Mouse (Mus musculus): ENCODE measurements around the gene Cisd1.
A peak's percentile ranks its signal among the peaks of the same experiment; 100 is the strongest.
"Not testable (repeated sequence)": the region's sequence is repeated elsewhere in the genome, so short reads cannot be mapped to it uniquely, and the experiment has no call there.

Gene Cisd1

DNA sequence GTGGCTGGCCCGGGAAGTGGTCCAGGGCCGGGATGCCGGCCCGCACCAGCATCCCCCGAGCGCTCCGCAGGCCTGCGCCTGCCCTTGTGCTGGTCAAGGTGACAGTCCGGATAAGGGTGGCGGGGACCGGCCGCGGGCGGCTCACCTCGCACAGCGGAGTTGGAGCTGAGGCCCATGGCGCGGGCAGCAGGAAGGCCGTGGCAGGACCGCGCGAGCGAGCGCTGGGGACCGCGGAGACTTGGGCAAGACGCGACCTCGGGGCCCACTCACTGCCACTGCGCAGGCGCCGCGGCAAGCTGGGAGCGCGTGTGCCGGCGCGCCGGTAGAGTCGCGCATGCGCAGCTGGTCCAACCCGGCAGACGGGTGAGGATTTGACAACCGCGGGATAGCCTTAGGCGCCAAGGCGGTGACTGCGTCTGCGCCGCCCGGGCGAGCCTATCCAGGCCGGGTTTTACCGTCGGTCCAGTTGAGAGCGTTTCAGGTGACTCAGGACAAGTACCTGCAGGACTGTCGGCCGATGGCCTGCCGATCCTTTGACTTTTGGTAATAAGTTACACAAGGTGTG is at the start of gene Cisd1:
Cisd1 (minus strand) TSS at position 376 of the 565 bp plus-strand sequence.
- peak; percentile 97 for DNase-seq (ENCODE audit: low read depth, low spot score)

DNA sequence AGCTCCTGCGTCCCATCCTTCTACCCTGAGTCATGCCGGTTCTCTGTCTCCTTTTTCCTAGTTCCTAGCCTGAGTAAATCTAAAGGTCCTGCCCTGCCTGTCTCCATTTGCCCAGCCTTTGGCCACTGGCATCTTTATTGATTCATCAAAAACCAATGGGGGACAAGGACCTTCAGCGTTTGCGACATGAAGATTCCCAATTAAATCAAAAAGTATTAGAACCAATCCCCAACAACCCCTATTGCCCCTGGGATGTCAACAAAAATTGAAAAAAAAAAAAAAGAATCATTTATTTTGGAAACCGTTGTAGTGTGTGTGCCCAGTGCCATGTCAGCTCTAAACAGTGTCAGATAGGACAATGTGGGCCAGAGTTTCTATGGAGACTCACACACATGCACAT is 44.6 kb upstream of the Cisd1 start:
- DNase-seq (ENCODE audit: low read depth, low spot score), result no peak

GRCm38 (mm10) chr10:71384159-71385044 is 39.6 kb upstream of the Cisd1 start:
- DNase-seq (ENCODE audit: low read depth, low spot score), result no peak

DNA sequence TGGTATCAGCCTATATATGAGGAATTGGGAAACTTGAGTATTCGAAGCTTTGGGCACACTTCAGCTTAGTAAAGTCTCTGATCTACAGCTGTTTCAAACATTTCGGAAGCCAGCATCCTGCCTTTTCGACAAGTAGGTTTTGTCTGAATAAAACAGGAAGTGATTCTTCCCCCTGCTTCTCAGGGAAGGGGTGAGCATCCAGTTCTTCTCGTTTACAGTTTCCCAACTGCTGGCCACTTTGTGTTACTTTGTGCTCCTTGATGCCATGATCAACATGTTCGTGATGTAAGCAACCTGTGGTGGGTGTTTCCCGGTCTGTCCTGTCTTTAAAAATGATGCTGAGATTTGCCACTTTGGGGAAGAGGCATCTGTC is 38.8 kb upstream of the Cisd1 start:
- DNase-seq (ENCODE audit: low read depth, low spot score), result not testable (repeated sequence)

- DNase-seq (ENCODE audit: low read depth, low spot score), result no peak
Observed at GRCm38 (mm10) chr10:71382858-71383551, 38.3 kb upstream of the Cisd1 start.

DNA sequence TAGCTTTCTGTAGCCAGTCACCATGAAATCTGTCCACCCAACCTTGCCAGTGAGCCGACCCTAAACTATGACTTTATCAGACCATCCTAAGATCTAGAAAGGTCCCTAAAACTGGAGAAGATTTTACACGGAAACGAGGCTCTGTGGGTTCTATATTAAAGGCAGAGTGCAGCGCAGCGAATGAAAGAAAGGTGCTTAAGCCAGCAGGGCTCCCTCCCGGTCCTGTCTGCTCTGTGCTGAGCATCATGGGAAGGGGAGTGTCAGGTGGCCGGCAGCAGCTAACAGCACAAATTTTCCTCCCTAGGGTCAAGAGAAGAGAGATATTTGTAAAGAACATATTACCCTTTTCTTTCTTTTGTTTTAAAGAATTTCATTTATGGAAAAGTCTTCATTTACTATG is 37.4 kb upstream of the Cisd1 start:
- DNase-seq (ENCODE audit: low read depth, low spot score), result no peak

GRCm38 (mm10) chr10:71381471-71382033 is 36.8 kb upstream of the Cisd1 start:
- no peak for DNase-seq (ENCODE audit: low read depth, low spot score)

GRCm38 (mm10) chr10:71380406-71380805 is 35.7 kb upstream of the Cisd1 start:
- DNase-seq (ENCODE audit: low read depth, low spot score), result no peak

DNA sequence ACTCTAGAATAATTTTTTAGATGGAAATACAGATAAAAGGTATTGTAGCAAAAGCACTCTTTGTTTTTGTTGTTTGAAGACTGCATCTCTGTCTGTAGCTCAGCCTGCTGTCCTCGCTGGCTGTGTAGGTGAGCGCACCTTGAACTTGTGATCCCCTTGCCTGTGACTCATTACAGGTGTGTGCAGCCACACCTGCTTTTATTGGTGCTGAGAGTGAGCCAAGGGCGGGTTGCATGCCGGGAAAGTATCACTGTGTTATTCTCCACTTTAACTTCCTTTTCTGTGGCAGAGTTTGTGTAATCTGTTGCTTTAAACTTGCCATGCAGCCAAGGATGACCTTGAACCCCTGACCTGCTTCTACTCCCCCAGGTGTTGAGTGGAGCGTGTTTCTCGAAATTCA is 31.3 kb upstream of the Cisd1 start:
- no peak for DNase-seq (ENCODE audit: low read depth, low spot score)

DNA sequence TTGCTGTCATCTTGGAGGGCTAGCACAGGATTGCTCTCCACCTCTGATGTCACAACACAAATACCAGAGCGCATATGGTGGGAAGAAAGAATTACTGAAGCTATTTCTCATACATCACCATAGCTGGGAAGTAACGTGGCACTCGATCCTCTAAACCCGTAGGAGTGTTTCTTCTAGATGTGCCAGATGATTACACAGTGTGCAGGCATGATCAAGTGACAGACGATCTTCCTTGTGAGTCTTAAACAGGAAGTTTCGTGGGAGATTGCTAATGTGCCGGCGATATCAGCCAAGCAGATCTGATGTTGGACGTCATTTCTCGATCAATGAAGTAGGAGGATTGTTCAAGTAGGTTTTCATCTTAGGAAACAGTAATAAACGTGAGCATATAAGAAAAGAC is 29.0 kb upstream of the Cisd1 start:
- no peak for DNase-seq (ENCODE audit: low read depth, low spot score)

GRCm38 (mm10) chr10:71371881-71372280 is 27.1 kb upstream of the Cisd1 start:
- no peak for DNase-seq (ENCODE audit: low read depth, low spot score)

GRCm38 (mm10) chr10:71369466-71369865 is 24.7 kb upstream of the Cisd1 start:
- DNase-seq (ENCODE audit: low read depth, low spot score), result no peak

DNA sequence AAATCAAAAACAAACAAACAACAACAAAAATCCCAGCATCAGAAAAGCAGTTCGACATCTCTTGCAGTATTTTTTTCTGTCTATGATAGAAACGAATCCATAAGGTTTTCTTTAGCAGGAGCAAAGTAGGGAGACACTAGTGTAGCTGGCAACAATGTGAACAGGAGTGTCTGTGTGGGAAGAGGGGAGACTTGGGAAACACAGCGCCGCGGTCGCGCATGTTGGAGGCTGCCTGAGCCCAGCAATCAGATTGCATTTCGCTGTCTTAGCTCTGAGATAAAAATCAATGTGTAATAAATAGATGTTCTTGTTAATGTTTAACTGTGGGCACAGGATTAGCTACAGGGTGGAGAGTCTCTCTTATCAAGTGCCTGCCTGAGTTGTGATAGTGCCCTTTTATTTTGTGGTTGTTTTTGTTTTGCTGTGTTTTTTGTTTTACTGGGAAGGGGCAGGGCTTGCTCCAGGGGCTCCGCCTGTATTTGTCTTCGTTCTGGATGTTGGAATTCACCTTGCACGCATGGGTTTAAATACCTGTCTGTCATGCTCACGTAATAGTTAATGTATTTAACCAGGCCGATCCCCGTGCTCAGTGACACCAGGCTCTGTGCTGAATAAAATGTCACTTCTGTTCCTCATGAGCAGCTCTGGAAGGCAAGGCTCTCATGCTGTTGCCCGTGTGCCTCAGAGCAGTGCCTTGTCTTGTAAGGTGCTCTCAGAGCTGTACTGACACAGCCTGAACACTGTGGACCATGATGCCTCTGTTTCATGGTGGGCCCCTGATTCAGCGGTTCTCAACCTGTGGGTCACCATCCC is 23.6 kb upstream of the Cisd1 start:
- no peak for DNase-seq (ENCODE audit: low read depth, low spot score)

- no peak for DNase-seq (ENCODE audit: low read depth, low spot score)
Observed at GRCm38 (mm10) chr10:71363858-71364257, 19.1 kb upstream of the Cisd1 start.

- DNase-seq (ENCODE audit: low read depth, low spot score), result peak; percentile 31
Observed at GRCm38 (mm10) chr10:71363440-71363839, 18.7 kb upstream of the Cisd1 start.

GRCm38 (mm10) chr10:71361836-71362562 is 17.2 kb upstream of the Cisd1 start:
- DNase-seq (ENCODE audit: low read depth, low spot score), result peak; percentile 73

DNA sequence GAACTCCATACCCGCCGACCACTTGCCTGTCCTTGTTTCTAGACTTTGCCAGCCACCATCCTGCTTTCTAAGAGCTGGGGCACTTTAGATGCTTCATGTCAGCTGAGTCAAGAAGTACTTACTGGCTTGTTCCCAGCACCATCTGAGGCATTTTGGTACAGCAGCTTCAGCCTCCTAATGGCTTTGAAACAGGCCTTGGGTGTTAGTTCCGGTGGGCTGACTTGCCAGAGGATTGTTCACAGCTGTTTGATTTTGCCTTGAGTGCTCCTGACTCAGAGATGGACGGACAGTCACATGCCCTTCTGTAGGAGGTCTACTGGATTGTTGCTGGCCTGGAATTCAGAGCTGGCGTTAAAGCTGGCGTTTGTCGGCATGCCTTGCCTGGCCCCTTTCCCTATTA is 16.3 kb upstream of the Cisd1 start:
- DNase-seq (ENCODE audit: low read depth, low spot score), result no peak

DNA sequence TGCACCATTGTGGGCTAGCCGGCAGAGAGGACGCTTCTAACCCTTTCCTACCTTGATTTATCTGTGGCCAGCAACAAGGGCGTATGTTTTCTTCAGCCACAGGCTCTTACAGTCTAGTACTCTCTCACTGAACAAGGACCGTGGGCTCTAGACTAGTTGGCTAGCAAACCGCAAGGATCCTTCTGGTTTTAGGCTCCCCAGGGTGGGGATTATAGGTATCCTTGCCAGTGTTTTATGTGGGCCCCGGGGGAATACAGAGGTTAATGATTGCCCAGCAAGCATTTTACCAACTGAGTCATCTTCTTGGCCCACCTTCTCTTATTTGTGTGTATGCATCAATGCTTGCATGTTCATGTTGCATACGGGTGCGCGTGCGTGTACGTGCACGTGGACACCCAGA is 10.2 kb upstream of the Cisd1 start:
- no peak for DNase-seq (ENCODE audit: low read depth, low spot score)

- no peak for DNase-seq (ENCODE audit: low read depth, low spot score)
Observed at GRCm38 (mm10) chr10:71353850-71354249, 9.1 kb upstream of the Cisd1 start.

DNA sequence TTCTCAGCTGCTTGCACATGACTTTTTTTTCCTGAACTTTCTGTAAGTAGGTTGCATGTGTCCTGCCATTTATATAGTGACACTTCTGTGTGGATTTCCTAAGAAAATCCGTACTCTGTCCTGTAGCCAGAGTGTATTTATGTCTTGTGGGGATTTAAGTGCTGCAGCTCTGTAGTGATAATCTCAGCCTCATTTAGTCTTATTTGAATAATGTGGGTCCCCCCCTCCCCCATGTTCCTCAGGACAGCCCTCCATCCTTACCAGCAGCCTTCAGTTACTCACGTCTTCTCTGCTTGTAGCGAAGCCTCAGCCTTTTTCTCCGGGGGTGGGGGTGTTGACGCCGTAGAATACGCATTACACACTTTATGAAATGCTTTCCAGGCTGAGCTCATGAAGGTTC is 6.5 kb upstream of the Cisd1 start:
- no peak for DNase-seq (ENCODE audit: low read depth, low spot score)

DNA sequence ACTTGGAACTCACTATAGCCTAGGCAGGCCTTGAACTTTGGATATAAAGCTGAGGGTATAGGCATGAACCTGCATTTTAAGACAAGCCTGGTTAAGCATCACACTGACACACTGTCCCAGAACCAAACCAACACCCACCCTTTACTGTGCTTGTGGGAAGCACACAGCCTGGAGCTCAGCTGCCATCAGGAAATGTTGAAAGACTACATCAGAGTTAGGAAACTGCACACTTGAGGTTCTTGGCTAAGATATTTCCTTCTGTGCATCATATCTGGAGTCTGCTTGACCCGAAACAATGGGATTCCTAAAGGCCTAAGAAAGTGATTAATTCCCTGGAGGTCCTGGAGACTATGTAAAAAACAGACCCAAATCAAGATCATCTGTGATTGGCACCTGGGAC is 4.5 kb upstream of the Cisd1 start:
- no peak for DNase-seq (ENCODE audit: low read depth, low spot score)

All from CD4-positive, CD25-positive, alpha-beta regulatory T cell, adult 2 months (primary cell).